Mouse (Mus musculus): ENCODE data around the gene Xbp1. TPM values are rescaled to one million over a fixed set of nuclear protein-coding genes. Genes with fewer than 3 reads are reported as not detected.

The Xbp1 gene
- total and polyA plus RNA-seq, 3 experiments = 111 to 133 (median 131) TPM

DNA sequence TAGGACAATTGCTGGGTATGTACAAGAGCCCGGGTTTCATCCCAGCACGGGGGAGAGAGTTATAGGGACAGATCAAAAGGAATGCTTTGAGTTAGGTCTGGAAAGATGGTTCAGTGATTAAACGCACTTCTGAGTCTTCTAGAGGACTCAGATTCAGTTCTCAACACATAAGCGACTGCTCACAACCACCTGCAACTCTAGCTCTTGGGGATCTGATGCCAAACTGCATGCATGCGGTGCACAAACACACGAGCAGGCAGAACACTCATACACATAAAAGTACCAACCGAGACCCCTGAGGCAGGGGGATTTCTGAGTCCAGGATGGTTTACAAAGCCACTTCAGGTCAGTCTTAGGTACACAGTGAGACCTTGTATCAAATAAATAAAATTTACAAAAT lies 4.3 kb upstream of the Xbp1 start:
- no peak overlapping the region for H3K4me3 ChIP-seq (replicated peaks in 1 of 3; ENCODE audit: low read depth in 2 of 3, low read length in 2 of 3, poor library complexity in 1 of 3)
- in situ Hi-C loops (cut with MboI; ENCODE audit: low pct_ligation_motif_present, low pct_unique_long_range_greater_than_20kb, low sequenced_read_pairs) = no loop called here

DNA sequence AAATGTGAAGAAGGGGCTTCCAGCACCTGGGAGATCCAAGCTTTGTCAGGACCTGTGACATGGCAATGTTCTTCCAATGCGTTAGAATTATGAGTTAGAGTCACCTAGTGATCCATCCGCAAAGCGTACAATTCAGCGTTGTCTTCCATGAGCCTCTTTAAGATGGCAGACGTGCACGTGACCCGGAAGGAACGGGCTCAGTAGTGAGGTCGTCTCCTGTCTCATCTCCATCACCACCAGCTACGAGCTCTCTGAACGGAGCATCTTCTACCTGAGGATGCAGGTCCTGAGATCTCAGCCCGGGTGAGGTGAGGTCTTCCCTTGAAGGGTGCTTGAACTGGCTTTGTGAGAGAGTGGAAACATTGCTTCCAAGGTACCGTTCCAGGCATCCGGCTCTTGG lies 3.8 kb upstream of the Xbp1 start:
- Histone ChIP-seq H3K27me3 (replicated peaks) (no peaks in the 10 kb centered on the region), H3K4me3 (replicated peaks in 1 of 3; ENCODE audit: low read depth in 2 of 3, low read length in 2 of 3, poor library complexity in 1 of 3) (no peak overlapping the region), H3K4me2 (ENCODE audit: insufficient read depth, low read depth, poor library complexity, severe bottlenecking) (no peak overlapping the region), H3K9ac (ENCODE audit: insufficient read depth, low read depth) (no peak overlapping the region), H3K79me2 (replicated peaks; ENCODE audit: control insufficient read depth, extremely low read depth, insufficient read depth, poor library complexity, severe bottlenecking) (peaks cover 8% of the 10 kb centered on the region), H3K36me3 (replicated peaks in 1 of 2; ENCODE audit: control insufficient read depth in 1 of 2, insufficient read depth in 1 of 2, low read length in 1 of 2) (no peaks in the 10 kb centered on the region), H3K4me1 (ENCODE audit: control insufficient read depth in 1 of 2, insufficient read depth in 2 of 2) (peaks cover 5 to 20% of the 10 kb centered on the region in 2 experiments), H3K27ac (ENCODE audit: insufficient read depth, low read depth) (no peak overlapping the region), H3K9me3 (replicated peaks; ENCODE audit: low read length) (no peaks in the 10 kb centered on the region)
- no peak for DNase-seq (ENCODE audit: extremely low read depth)
- in situ Hi-C loops (cut with MboI; ENCODE audit: low pct_ligation_motif_present, low pct_unique_long_range_greater_than_20kb, low sequenced_read_pairs) (no loop called here), dilution Hi-C loops (cut with MboI; ENCODE audit: extremely low pct_ligation_motif_present, extremely low pct_unique_long_range_greater_than_20kb, low sequenced_read_pairs) (no loop called here)
- TF ChIP-seq TBP (conservative IDR thresholded peaks at IDR 0.05; ENCODE audit: low read depth, low read length) (no peak), ETS1 (conservative IDR thresholded peaks at IDR 0.05; ENCODE audit: low read depth, low read length) (no peak), IRF4 (IDR thresholded peaks at IDR 0.05; ENCODE audit: low read depth, low read length) (no peak), NRF1 (IDR thresholded peaks at IDR 0.05; ENCODE audit: low read depth, low read length) (no peak), KAT2A (IDR thresholded peaks at IDR 0.05; ENCODE audit: insufficient replicate concordance, low read length) (no peak), ZC3H11A (IDR thresholded peaks at IDR 0.05; ENCODE audit: low read depth, low read length) (no peak), UBTF (IDR thresholded peaks at IDR 0.05; ENCODE audit: low read depth, low read length) (no peak), MAZ (IDR thresholded peaks at IDR 0.05; ENCODE audit: low read depth, low read length) (no peak), HCFC1 (IDR thresholded peaks at IDR 0.05; ENCODE audit: low read depth, low read length) (no peak), JUN (IDR thresholded peaks at IDR 0.05; ENCODE audit: insufficient read depth, low read depth, low read length) (no peak), JUND (conservative IDR thresholded peaks at IDR 0.05; ENCODE audit: low read depth, low read length) (no peak), RCOR1 (conservative IDR thresholded peaks at IDR 0.05; ENCODE audit: low read depth, low read length) (no peak), MXI1 (IDR thresholded peaks at IDR 0.05; ENCODE audit: low read depth, low read length) (no peak)

More for the DNA sequence above, 4.3 kb upstream of the Xbp1 start:
- Histone ChIP-seq H3K4me1 (ENCODE audit: control insufficient read depth in 1 of 2, insufficient read depth in 2 of 2) (peaks cover 6 to 24% of the 10 kb centered on the region in 2 experiments), H3K27ac (ENCODE audit: insufficient read depth, low read depth) (no peak overlapping the region), H3K27me3 (replicated peaks) (no peaks in the 10 kb centered on the region), H3K4me2 (ENCODE audit: insufficient read depth, low read depth, poor library complexity, severe bottlenecking) (no peak overlapping the region), H3K79me2 (replicated peaks; ENCODE audit: control insufficient read depth, extremely low read depth, insufficient read depth, poor library complexity, severe bottlenecking) (peaks cover 3% of the 10 kb centered on the region), H3K9me3 (replicated peaks; ENCODE audit: low read length) (no peaks in the 10 kb centered on the region), H3K9ac (ENCODE audit: insufficient read depth, low read depth) (no peak overlapping the region), H3K36me3 (replicated peaks in 1 of 2; ENCODE audit: control insufficient read depth in 1 of 2, insufficient read depth in 1 of 2, low read length in 1 of 2) (no peaks in the 10 kb centered on the region)
- TF ChIP-seq MEF2A (IDR thresholded peaks at IDR 0.05; ENCODE audit: borderline replicate concordance, low read depth, low read length) = no peak
- no peak for TF ChIP-seq HCFC1 (IDR thresholded peaks at IDR 0.05; ENCODE audit: low read depth, low read length)
- no peak for TF ChIP-seq ZNF384 (IDR thresholded peaks at IDR 0.05; ENCODE audit: low read depth, low read length)
- no peak for TF ChIP-seq POLR2AphosphoS2 (IDR thresholded peaks at IDR 0.05; ENCODE audit: low read depth, low read length)
- TF ChIP-seq MXI1 (IDR thresholded peaks at IDR 0.05; ENCODE audit: low read depth, low read length) = no peak
- dilution Hi-C loops (cut with MboI; ENCODE audit: extremely low pct_ligation_motif_present, extremely low pct_unique_long_range_greater_than_20kb, low sequenced_read_pairs) = no loop called here
- DNase-seq (ENCODE audit: extremely low read depth) = no peak
